Mouse (Mus musculus) brain, embryonic 14.5 days (tissue): ENCODE data around the gene Mta3. TPM values are rescaled to one million over a fixed set of nuclear protein-coding genes. Genes with fewer than 3 reads are reported as not detected.
"Not testable (repeated sequence)": the region's sequence is repeated elsewhere in the genome, so short reads cannot be mapped to it uniquely, and the experiment has no call there.

Source experiments
- DNase-seq: peaks from one replicate; pipeline ENCODE4 v3.0.0-alpha.2; 2011; ENCODE audit warnings: low read depth
- CTCF ChIP-seq: fragments of 200-500 bp; IDR thresholded peaks from 2 replicates; pipeline ENCODE4 v1.5.1; 2012; ENCODE audit warnings: inconsistent platforms, mild to moderate bottlenecking, moderate library complexity, borderline replicate concordance; ENCODE audit not compliant: insufficient read depth, insufficient read length; ENCODE audit errors: extremely low read depth
- POLR2A ChIP-seq: fragments of 200-500 bp; IDR thresholded peaks from 2 replicates; pipeline ENCODE4 v1.6.1; 2012; ENCODE audit warnings: mild to moderate bottlenecking, inconsistent platforms, borderline replicate concordance; ENCODE audit not compliant: poor library complexity, insufficient read depth, insufficient read length, severe bottlenecking; ENCODE audit errors: extremely low read depth
- polyA plus RNA-seq: library from polyadenylated mRNA; depleted of rRNA; stranded (reverse); fragments of >200 nt; gene quantifications from 2 replicates; pipeline ENCODE4 v1.2.3, GENCODE M21; 2012

Mta3 gene
- polyA plus RNA-seq, 1 experiment = 38.0 TPM

DNA sequence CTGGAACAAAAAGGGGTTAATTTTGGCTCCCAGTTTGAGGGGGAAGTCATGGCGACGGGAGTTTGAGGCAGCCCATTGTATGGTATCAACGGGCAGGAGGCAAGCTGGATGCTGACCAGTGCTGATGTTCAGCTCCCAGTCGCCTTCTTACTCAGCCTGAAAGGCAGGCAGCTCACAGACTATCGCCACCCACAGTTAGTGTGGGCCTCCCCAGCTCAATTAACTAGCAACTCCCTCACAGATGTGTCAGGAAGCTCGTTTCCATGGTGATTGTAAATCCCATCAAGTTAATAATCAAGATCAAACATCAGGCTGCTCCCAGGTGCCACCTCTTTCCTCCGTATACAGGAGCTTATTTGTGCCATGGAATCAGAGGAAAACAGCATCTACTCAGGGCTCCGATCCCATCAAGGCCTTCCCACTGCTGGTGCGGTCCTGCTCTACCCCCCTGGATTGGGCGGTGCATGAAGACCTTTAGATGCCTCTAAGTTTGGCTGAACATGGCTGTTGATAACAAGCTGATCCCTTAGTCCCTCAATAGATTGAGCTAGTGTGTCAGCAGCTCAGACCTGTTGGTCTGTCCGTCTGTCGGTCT lies 143.2 kb downstream of the Mta3 start:
- TF ChIP-seq POLR2A (no peak), CTCF (no peak)
- peak; percentile 70 for DNase-seq

DNA sequence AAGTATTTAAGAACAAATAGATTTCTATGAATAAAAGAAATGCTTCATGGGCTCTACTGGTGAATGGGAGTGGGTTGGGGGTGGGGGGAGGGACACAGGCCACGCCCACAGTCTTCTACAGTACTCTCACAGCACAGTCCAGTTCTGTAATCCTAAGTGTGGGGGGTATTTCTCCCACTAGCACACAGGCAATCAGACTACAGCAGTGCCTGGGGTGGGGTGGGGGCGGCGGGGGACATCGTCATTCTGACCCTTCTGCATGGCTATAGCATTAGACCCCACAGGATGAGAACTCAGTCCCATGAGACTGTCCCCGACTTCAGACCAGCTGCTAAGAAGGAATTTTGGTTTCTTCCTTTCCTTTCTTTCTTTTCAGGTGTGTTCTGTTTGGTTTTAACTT lies 143.8 kb downstream of the Mta3 start:
- DNase-seq = no peak
- TF ChIP-seq CTCF (no peak), POLR2A (no peak)

DNA sequence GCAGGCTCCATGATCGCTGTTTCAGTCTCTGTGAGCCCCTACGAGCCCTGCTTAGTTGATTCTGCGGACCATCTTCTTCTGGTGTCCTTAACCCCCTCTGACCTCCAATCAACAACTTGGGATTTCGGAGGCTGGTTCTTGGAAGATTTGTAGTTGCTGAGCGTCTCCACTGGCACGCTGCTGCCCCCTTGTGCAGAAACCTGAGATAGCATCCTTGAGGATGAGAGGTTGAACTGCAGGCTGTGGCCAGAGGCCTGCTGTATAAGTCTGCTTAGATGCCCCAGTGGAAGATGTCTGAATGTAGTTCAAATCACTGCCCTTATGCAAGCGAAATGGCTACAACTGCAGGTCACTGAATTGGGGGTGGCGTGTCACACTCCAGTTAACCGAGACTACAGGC lies 144.5 kb downstream of the Mta3 start:
- DNase-seq = peak; percentile 90
- TF ChIP-seq POLR2A (no peak), CTCF (peak; percentile 95)

DNA sequence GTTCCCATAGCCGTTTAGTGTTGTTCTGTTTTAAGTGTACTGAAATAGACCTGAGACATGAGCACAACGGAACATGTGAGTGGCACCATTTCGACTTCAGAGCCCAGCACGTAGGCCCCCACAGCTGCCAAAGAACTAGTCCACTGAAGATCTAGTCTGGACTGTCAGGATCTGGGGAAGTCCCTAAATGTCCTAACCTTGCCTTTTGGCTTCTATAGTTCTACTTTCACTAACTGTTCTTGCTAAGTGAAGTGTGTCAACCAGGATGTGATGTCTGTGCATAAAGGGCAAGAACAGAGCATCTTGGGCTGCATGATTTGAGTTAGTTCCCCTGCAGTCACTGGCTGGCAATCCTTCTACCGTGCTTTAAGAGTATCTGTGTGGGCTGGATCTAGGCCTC lies 144.9 kb downstream of the Mta3 start:
- no peak for DNase-seq
- TF ChIP-seq CTCF (no peak), POLR2A (no peak)

DNA sequence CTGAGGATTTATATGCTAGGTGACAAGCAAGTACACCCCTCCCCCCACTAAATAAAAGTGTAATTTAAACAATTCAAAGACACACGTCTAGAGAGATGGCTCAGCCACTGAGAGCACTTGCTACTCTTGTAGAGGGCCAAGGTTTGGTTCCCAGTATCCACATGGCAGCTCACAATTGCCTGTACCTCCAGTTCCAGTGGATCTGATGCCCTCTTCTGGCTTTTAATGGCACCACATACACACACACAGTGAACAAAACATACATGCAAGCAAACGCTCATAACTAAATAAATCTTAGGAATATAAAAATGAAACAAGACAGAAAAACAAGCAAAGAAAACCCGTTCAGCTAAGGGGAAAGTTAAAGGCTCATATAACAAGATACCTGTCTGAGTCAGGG lies 147.9 kb downstream of the Mta3 start:
- no peak for DNase-seq
- no peak for TF ChIP-seq CTCF
- TF ChIP-seq POLR2A = no peak

DNA sequence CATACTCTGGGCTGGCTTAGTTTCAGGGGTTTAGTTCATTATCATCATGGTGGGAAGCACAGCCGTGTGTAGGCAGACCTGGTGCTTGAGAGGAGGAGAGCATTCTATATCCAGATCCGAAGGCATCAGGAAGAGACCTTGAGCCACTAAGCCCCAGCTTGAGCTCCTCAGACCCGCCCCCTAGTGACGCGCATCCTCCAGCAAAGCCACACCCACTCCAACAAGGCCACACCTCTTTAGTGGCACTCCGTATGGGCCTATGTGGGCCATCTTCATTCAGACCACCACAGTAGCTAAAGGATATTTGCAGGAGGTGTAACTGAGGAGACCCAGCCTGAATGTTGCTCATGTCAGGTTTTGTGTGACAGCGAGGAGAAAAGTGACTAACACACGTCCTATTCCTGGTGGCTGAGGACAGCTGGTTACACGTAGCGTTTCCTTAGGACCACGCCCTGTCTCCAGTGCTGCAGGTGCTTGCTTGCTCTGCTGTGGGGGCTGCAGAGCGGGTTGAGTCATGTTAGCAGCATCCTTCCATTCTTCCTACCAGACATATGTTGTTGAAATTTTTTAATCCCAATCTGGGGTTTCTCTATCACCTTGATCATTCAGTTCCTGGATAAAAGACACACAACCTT lies 148.4 kb downstream of the Mta3 start:
- no peak for DNase-seq

DNA sequence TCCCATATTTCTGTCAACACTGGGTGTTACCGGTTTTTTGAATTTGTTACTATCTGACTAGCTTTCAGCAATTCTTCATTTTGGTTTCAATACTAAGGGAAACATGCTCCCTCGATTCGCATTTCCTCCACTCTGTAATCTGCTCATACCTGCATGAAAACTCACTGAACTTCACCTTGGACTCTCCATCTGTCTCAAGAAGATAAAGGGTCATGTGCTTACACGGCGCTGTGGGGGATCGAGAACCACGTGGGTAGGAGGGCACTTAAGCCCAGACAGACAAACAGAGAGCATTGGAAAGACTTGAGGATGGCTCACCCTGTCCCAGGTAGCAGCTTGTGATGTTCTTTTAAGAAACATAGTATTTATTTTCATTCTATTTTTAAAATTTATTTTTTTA lies 152.4 kb downstream of the Mta3 start:
- no peak for TF ChIP-seq POLR2A
- DNase-seq = no peak

More for the DNA sequence above, 148.4 kb downstream of the Mta3 start:
- TF ChIP-seq POLR2A (no peak), CTCF (no peak)

DNA sequence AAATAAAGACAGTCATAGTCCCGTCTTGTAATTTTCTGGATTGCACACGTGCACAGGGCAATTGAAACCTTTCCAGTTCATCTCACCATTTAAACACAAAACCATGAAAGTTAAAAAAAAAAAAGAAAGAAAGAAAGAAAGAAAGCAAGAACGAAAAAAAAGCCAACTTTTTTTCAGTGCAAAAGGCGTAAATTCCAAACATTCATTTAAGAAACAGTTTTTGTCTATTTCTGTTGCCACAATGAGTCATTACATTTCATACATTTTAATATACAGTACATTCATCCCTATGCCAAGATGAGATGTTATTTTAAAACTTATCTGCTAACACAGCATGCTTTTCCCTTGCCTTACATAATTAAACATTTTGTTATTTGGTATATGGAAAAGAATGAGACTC lies 153.7 kb downstream of the Mta3 start:
- no peak for DNase-seq
- TF ChIP-seq POLR2A (no peak), CTCF (no peak)

DNA sequence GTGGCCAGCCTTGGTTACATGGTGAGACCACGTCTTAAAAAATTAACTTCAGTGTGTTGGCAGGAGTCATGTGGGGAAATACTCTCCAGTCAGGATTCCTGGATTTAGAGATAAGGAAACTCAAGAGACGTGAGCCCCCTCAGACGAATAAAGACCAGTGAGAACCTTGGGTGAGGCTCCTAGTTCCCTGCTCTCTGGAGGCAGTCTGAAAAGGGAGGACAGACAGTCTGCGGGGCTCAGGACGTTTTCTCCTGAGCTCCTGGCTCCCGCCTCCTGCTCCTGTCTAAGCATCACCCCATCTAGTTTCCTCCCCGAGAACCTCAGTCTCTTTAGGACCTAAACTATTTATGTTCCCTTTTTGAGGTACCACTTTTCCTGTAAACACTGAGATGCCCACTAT lies 154.3 kb downstream of the Mta3 start:
- no peak for TF ChIP-seq POLR2A
- TF ChIP-seq CTCF = no peak
- DNase-seq = no peak

DNA sequence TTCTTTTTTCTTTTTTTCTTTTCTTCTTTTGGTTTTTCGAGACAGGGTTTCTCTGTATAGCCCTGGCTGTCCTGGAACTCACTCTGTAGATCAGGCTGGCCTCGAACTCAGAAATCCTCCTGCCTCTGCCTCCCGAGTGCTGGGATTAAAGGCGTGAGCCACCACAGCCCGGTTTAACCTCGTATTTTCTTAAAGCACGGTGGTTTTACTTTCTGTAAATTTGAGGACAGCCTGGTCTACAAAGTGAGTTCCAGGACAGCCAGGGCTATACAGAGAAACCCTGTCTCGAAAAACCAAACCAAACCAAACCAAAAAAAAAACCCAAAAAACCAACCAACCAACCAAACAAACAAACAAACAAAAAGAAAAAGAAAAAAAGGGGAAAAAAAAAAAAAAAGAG lies 155.0 kb downstream of the Mta3 start:
- not testable (repeated sequence) for DNase-seq

DNA sequence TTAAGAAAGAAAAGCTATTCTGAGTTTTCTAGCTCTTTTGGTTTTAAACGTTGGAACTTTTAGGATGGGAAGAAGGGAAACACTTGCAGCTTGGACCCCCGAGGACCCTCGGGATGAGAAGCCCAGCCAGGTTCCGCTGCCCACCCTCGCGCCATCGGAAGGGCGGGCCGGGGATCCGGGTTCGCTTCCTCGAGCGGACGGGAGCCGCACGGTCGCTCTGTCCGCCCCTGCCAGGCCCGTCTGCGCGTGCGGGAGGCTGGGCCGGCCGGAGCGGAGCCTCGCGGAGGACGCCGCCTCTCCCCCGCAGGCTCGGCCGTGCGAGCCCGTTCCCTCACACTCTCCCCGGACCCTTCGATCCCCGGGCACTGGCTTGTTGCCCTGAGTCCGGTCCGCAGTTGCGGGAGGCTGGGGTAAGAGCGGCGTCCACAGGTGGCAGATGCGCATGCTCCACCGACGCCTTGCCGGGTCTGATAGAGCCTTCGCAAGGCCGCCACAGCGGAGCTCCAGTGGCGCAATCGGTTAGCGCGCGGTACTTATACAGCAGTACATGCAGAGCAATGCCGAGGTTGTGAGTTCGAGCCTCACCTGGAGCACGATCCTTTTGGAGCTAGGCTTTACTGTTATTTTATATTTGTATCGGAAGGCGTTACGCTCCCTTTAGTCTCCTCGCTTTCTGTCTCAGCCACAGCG lies 155.6 kb downstream of the Mta3 start:
- peak; percentile 98 for DNase-seq
- TF ChIP-seq CTCF (no peak), POLR2A (0 out of 2 replicates have a peak, but pooled peaks have one; percentile 22)
